Mouse (Mus musculus): Measurements from ENCODE around the gene Olfr631.
"Not testable (repeated sequence)": the region's sequence is repeated elsewhere in the genome, so short reads cannot be mapped to it uniquely, and the experiment has no call there.

The Olfr631 gene

GRCm38 (mm10) chr7:103928525-103928924, at the start of gene Olfr631:
Olfr631 (plus strand) TSS chr7:103928825.
- DNase-seq (ENCODE audit: low read depth) = no peak

- no peak for DNase-seq (ENCODE audit: low read depth)
Measured at GRCm38 (mm10) chr7:103886152-103886551, 42.5 kb upstream of the Olfr631 start, which contains the start of gene Olfr66. Olfr66 (minus strand) TSS chr7:103886252.

GRCm38 (mm10) chr7:103894385-103894784, 34.2 kb upstream of the Olfr631 start, which contains the start of gene Olfr64:
Olfr64 (minus strand) TSS chr7:103894485.
- DNase-seq (ENCODE audit: low read depth) = no peak

- no peak for DNase-seq (ENCODE audit: low read depth)
Measured at GRCm38 (mm10) chr7:103903187-103903586, 25.4 kb upstream of the Olfr631 start, which contains the start of gene Olfr65. Olfr65 (plus strand) TSS chr7:103903487.

- DNase-seq (ENCODE audit: low read depth) = no peak
Measured at GRCm38 (mm10) chr7:103910047-103910446, 18.6 kb upstream of the Olfr631 start.

- DNase-seq (ENCODE audit: low read depth) = peak; percentile 12
Measured at GRCm38 (mm10) chr7:103912969-103913511, 15.6 kb upstream of the Olfr631 start.

- no peak for DNase-seq (ENCODE audit: low read depth)
Measured at GRCm38 (mm10) chr7:103915338-103915737, 13.3 kb upstream of the Olfr631 start.

- no peak for DNase-seq (ENCODE audit: low read depth)
Measured at GRCm38 (mm10) chr7:103934264-103934663, 5.6 kb downstream of the Olfr631 start, which contains the start of gene Olfr632. Olfr632 (plus strand) TSS chr7:103934347.

GRCm38 (mm10) chr7:103942730-103943129, 14.1 kb downstream of the Olfr631 start:
- DNase-seq (ENCODE audit: low read depth) = peak; percentile 61

- no peak for DNase-seq (ENCODE audit: low read depth)
Measured at GRCm38 (mm10) chr7:103944137-103944536, 15.5 kb downstream of the Olfr631 start, which contains the start of gene Olfr633. Olfr633 (plus strand) TSS chr7:103944437.

GRCm38 (mm10) chr7:103966873-103967272, 38.2 kb downstream of the Olfr631 start:
- DNase-seq (ENCODE audit: low read depth) = not testable (repeated sequence)

- no peak for DNase-seq (ENCODE audit: low read depth)
Measured at GRCm38 (mm10) chr7:103970852-103971251, 42.2 kb downstream of the Olfr631 start, which contains the start of gene Olfr635. Olfr635 (plus strand) TSS chr7:103971152.

GRCm38 (mm10) chr7:103971782-103972181, 43.2 kb downstream of the Olfr631 start:
- DNase-seq (ENCODE audit: low read depth) = no peak

Measured in induced T-regulatory cell, adult 2 months (primary cell).